Mouse (Mus musculus): ENCODE data around the gene Usf3. TPM values are rescaled to one million over a fixed set of nuclear protein-coding genes. Genes with fewer than 3 reads are reported as not detected.

Gene Usf3
- total and polyA plus RNA-seq, 2 experiments from 2014 or later, result 2.3 to 14.5 TPM

DNA sequence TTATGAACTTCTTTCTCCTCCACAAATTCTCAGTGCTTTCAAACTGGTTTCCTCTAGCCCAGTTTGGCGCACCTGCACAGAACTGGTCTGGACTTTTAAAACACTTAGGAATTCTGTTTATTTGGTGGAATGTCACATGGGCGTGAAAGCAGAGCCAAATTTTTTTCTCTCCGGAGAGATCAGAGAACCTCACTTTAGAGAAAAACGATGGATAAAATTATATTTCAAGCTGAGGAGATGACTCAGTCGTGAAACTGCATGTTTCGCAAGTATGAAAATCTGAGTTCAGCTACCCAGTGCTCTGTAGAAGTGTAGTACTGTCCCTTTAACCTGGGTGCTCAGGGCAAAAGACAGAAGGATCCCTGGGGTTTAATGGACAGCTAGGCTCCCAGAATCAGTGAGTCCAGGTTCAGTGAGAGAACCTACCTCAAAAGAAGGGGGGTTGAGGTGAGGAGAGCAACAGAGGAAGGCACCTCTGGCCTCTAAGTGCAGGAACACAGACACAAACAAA is 36.5 kb upstream of the Usf3 start:
- Histone ChIP-seq H3K9me3 (ENCODE audit: low read length) (no peaks in the 10 kb centered on the region), H3K4me2 (ENCODE audit: low read depth) (no peak overlapping the region), H3K36me3 (ENCODE audit: insufficient read depth) (no peaks in the 10 kb centered on the region), H3K4me1 (ENCODE audit: insufficient read depth) (peaks cover 9% of the 10 kb centered on the region; the same call in 1 of the 2 replicates), H3K27me3 (ENCODE audit: insufficient read depth, low read length) (no peaks in the 10 kb centered on the region), H3K4me3 (ENCODE audit: low read depth, low read length) (no peak overlapping the region), H3K9ac (no peak overlapping the region), H3K27ac (ENCODE audit: low read depth, low read length) (no peak overlapping the region)
- ATAC-seq (no peak), DNase-seq (no peak)
- no peak for TF ChIP-seq CTCF (IDR thresholded peaks at IDR 0.05; ENCODE audit: low read depth)
- WGBS, result 89% methylated on average over 6 of the region's 6 CpGs

DNA sequence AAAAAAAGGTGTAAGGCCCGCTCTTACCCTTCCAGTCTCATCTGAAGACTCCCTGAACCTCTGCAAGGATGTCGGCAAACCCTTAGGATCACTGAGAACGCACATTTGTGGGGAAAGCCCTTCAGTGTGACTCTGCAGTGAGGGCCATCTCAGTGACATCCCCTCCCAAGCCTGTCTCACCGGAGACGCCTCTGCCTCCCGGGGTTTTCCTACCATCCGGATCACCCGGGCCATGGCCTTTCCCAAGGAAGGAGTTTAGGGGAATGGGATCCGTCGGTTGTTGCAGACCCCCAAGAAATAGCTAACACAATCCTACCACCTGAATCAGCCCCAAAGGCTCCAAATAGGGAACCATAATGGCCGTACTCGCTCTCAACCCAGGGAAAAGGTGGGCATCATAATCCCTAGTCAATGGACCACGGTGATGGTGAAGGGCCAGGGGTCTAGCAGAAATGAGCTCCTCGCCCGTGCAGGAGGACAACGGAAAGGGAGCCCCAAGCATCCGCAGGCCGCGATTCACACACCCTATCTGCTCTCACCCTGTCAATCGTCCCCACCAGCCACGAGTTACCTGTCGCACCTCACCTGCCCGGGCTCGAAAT is 34.6 kb upstream of the Usf3 start:
- under 1% methylated on average over 24 of the region's 24 CpGs for WGBS
- H3K27ac ChIP-seq (ENCODE audit: low read depth, low read length), result peak overlapping the region; percentile 92
- no peaks in the 10 kb centered on the region for H3K9me3 ChIP-seq (ENCODE audit: low read length)

DNA sequence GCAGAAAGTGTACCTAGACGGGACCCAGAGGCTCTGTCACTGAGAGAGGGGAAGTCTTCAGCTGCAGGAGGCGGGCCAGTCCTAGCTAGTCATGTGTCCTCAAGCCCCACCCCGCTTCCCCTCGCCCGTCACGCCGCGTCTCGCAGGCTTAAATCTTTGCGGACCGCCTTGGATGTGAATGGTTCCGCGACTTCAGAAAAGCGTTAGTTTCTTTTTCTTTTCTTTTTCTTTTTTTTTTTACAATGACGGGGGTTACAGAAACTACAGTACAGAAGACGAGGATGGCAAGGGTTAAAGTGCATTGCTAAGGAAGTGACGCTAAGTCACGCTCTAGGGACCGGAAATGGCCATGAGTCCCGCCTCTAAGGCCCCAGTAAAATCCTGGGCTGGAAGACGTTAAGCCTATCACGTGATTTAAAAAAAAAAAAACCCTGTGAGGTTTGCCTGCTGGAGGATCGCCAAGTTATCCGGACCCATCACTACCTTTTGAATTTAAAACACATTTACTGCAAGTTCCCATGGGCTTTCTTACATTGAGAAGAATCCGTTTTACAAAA is 34.0 kb upstream of the Usf3 start:
- H3K36me3 ChIP-seq (ENCODE audit: insufficient read depth), result no peaks in the 10 kb centered on the region
- peak overlapping the region; percentile 93 for H3K9ac ChIP-seq
- ATAC-seq (peak; percentile 87), DNase-seq (peak; percentile 96)
- H3K9me3 ChIP-seq (ENCODE audit: low read length), result no peaks in the 10 kb centered on the region
- H3K27ac ChIP-seq (ENCODE audit: low read depth, low read length), result peak overlapping the region; percentile 92
- H3K4me1 ChIP-seq (ENCODE audit: insufficient read depth), result peaks cover 12% of the 10 kb centered on the region; the same call in 1 of the 2 replicates
- under 1% methylated on average over 25 of the region's 25 CpGs for WGBS
- H3K4me2 ChIP-seq (ENCODE audit: low read depth), result peak overlapping the region; percentile 70
- H3K27me3 ChIP-seq (ENCODE audit: insufficient read depth, low read length), result no peaks in the 10 kb centered on the region
- H3K4me3 ChIP-seq (ENCODE audit: low read depth, low read length), result peak overlapping the region; percentile 94
- TF ChIP-seq CTCF (IDR thresholded peaks at IDR 0.05; ENCODE audit: low read depth), result no peak

More for the DNA sequence above, 34.6 kb upstream of the Usf3 start:
- H3K9ac ChIP-seq, result peak overlapping the region; percentile 93
- H3K4me3 ChIP-seq (ENCODE audit: low read depth, low read length), result peak overlapping the region; percentile 94
- H3K4me2 ChIP-seq (ENCODE audit: low read depth), result peak overlapping the region; percentile 70
- H3K4me1 ChIP-seq (ENCODE audit: insufficient read depth), result peaks cover 12% of the 10 kb centered on the region; the same call in 1 of the 2 replicates
- H3K27me3 ChIP-seq (ENCODE audit: insufficient read depth, low read length), result no peaks in the 10 kb centered on the region
- ATAC-seq, result peak; percentile 7; the same call in 1 of the 2 replicates
- no peak for DNase-seq
- TF ChIP-seq CTCF (IDR thresholded peaks at IDR 0.05; ENCODE audit: low read depth), result no peak
- no peaks in the 10 kb centered on the region for H3K36me3 ChIP-seq (ENCODE audit: insufficient read depth)

DNA sequence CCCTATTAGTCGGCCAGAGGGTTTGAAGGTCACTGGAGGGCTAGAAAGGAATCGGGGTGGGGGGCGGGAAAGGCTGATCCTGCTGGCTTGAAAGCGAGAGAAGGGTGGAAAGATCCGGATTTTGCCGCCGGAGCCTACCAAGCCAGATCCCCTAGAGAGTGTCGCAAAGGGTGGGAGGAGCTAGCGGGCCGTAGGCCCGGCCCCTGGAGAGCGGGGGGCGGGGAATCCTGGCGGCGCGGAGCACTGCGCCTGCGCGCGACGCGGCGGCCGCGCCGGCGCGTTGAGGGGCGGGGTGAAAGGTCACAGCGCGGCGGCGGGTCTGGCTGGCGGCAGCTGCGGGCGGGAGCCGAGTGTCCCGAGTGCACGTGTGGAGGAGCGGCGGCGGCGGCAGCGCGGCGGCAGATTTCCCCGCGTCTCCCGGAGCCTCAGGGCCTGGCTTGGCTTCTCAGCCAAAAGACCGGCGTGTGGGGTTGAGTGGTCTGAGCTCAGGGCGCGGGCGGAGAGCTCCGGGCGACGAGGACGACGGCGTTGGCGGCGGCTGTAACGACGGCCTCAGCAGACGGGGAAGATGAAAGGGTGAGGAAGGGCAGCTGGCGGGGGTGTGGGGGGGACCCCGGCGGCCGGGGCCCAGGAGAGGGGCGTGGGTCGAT is 33.4 kb upstream of the Usf3 start, which contains the start of the genes Atp6v1a and Naa50:
Gene Atp6v1a, minus strand, starts transcription at position 170 of the 650 bp plus-strand sequence.
Gene Naa50, plus strand, starts transcription at position 295 of the 650 bp plus-strand sequence.
- peak; percentile 90 for ATAC-seq
- Histone ChIP-seq H3K27me3 (ENCODE audit: insufficient read depth, low read length) (no peaks in the 10 kb centered on the region), H3K4me2 (ENCODE audit: low read depth) (peak within 1 kb of the TSS; percentile 70), H3K27ac (ENCODE audit: low read depth, low read length) (peak within 1 kb of the TSS; percentile 92), H3K9ac (peak within 1 kb of the TSS; percentile 93), H3K4me1 (ENCODE audit: insufficient read depth) (peaks cover 12% of the 10 kb centered on the region; the same call in 1 of the 2 replicates), H3K4me3 (ENCODE audit: low read depth, low read length) (peak within 1 kb of the TSS; percentile 94), H3K9me3 (ENCODE audit: low read length) (no peaks in the 10 kb centered on the region), H3K36me3 (ENCODE audit: insufficient read depth) (no peaks in the 10 kb centered on the region)
- TF ChIP-seq CTCF (IDR thresholded peaks at IDR 0.05; ENCODE audit: low read depth), result no peak
- under 1% methylated on average over 71 of the region's 71 CpGs for WGBS
- DNase-seq, result peak; percentile 97

DNA sequence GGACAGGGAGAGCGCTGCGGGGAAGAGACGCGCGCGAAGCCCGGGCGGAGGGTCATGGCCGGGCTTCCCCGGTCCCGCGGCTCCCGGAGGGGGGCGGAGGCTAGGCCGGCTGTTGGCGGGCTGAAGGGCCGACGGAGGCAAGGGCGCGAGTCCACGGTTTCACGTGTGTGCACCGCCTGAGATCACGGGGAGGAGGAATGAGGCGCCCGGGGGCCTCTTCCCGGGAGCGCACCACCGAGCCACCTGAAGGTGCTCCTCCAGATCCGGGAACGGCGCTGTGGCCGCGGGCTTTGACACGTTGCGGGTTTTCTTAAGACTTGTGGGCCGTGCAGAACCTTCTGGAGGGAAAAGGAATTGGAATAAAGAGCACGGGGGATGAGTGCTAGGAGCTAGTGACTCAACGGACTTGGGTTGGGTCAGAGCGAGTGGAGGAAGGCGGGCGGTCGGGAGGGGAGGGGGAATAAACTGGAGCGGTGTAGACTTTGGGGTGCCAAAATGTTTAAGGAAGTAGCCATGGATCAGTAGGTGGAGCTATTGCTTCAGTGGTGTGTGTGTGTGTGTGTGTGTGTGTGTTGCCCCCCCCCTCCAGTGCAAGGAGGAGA is 32.8 kb upstream of the Usf3 start:
- TF ChIP-seq CTCF (IDR thresholded peaks at IDR 0.05; ENCODE audit: low read depth), result peak; percentile 67

DNA sequence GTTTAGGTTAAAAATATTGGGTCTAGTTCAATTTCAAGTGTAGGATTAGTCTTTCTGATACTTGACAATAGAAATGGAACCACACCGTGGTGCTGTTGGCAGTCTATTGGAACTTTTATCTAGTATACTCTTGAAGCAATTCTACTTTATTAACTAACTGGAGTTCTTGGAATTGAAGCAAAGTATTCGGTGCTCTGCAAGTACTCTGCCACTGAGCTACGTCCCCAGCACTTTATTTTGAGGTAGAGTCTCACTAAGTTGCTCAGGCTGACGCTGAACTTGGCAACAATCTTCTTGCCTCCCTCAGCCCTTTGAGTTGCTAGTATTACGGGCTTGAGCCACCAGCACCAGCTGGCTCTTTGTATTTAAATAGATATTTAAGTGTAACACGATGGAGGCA is 31.6 kb upstream of the Usf3 start:
- Histone ChIP-seq H3K36me3 (ENCODE audit: insufficient read depth) (no peaks in the 10 kb centered on the region), H3K27me3 (ENCODE audit: insufficient read depth, low read length) (no peaks in the 10 kb centered on the region), H3K4me3 (ENCODE audit: low read depth, low read length) (no peak overlapping the region), H3K9me3 (ENCODE audit: low read length) (no peaks in the 10 kb centered on the region), H3K27ac (ENCODE audit: low read depth, low read length) (no peak overlapping the region), H3K4me2 (ENCODE audit: low read depth) (peak overlapping the region; percentile 70), H3K9ac (no peak overlapping the region), H3K4me1 (ENCODE audit: insufficient read depth) (peaks cover 12% of the 10 kb centered on the region; the same call in 1 of the 2 replicates)
- DNase-seq (peak; percentile 27), ATAC-seq (no peak)
- WGBS, result 22% methylated on average over 6 of the region's 6 CpGs
- no peak for TF ChIP-seq CTCF (IDR thresholded peaks at IDR 0.05; ENCODE audit: low read depth)

More for the DNA sequence above, 32.8 kb upstream of the Usf3 start:
- H3K9me3 ChIP-seq (ENCODE audit: low read length), result no peaks in the 10 kb centered on the region
- H3K4me2 ChIP-seq (ENCODE audit: low read depth), result peak overlapping the region; percentile 70
- peak overlapping the region; percentile 92 for H3K27ac ChIP-seq (ENCODE audit: low read depth, low read length)
- peak overlapping the region; percentile 93 for H3K9ac ChIP-seq
- H3K4me1 ChIP-seq (ENCODE audit: insufficient read depth), result peaks cover 12% of the 10 kb centered on the region; the same call in 1 of the 2 replicates
- WGBS, result under 1% methylated on average over 44 of the region's 44 CpGs
- H3K4me3 ChIP-seq (ENCODE audit: low read depth, low read length), result peak overlapping the region; percentile 94
- no peaks in the 10 kb centered on the region for H3K27me3 ChIP-seq (ENCODE audit: insufficient read depth, low read length)
- ATAC-seq (peak; percentile 30), DNase-seq (peak; percentile 74)
- H3K36me3 ChIP-seq (ENCODE audit: insufficient read depth), result no peaks in the 10 kb centered on the region
